Mouse (Mus musculus) urinary bladder, postnatal 36 days (tissue): ENCODE measurements around the gene Atp4a.
"Not testable (repeated sequence)": the region's sequence is repeated elsewhere in the genome, so short reads cannot be mapped to it uniquely, and the experiment has no call there.

Experiments used
- DNase-seq, 2 experiments: peaks; one replicate each; pipeline ENCODE4 v3.0.0; 2022; ENCODE audit warnings: low spot score in 2 of 2, mixed read lengths in 1 of 2

Gene Atp4a

DNA sequence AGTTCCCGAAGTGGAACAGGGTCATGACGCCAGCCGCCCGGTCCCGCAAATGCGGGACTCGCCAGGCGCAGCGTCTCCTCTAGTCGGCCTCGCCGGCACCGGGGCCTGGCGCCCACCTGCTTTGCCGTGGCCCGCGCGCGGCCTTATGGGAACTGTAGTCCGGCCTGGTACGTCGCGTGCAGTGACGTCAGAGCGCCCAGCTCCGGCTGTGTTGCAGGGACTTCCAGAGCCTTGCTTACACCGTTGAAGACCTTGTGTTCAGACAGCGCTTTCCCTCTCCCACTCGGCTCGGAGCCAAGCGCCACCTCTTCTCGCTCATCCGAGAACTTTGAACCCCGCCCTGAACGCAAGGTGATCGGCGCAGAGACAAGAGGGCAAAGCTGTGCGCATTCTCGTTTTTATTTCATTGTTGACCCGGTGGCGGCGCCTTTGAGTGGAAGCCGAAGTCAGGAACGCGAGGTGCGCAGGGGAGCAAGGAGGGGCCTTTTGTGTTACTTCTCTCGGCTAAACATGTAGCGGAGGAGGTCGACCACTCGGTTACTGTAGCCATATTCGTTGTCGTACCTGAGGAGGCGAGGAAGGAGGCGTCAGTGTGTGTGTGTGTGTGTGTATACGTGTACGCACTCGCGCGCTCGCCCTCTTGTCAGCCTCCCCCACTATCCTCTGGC, 17.5 kb downstream of the Atp4a start, which contains the start of gene Tmem147:
Gene Tmem147, minus strand, starts transcription at position 145 of the 668 bp plus-strand sequence.
- peak; percentile 94 to 95 for DNase-seq

DNA sequence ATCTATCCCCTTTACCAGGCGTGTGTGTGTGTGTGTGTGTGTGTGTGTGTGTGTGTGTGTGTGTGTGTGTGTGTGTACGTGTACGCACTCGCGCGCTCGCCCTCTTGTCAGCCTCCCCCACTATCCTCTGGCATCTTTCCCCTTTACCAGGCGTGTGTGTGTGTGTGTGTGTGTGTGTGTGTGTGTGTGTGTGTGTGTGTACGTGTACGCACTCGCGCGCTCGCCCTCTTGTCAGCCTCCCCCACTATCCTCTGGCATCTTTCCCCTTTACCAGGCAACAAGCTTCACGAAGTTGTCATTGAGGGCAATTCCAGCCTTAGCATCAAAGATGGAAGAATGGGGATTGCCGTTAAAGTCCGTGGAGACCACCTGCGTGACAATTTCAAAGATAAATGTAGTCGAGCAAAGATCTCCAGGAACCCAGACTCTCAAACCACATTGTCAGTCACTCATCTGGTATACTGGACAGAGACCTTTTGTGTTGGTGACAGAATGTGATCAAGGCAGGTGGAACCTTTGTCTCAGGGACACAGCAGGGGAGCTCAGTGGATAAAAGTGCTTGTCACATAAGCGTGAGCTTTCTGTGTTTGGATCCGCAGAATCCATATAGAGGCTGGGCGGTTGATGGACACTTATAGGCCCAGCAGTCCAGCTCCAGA, 18.2 kb downstream of the Atp4a start:
- DNase-seq: not testable (repeated sequence)

DNA sequence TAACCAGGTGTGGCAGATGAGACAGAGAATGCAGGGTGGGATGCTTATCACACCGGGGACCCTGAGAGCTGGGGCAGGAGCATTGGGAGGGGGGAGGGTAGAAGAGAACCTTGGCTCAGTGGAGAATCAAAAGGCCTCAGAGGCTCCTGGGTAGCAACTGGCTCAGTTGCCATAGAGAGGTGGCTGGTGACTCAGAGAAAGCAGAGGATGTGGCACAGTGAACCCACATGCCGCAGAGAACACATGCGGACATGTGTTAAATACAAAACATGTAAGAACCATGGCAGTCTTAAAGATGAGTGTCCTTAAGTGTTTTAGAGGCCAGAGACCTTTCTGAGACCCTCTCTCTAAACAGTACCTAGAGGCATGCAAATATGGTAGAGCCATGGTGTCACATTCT, 24.2 kb downstream of the Atp4a start:
- DNase-seq: no peak

DNA sequence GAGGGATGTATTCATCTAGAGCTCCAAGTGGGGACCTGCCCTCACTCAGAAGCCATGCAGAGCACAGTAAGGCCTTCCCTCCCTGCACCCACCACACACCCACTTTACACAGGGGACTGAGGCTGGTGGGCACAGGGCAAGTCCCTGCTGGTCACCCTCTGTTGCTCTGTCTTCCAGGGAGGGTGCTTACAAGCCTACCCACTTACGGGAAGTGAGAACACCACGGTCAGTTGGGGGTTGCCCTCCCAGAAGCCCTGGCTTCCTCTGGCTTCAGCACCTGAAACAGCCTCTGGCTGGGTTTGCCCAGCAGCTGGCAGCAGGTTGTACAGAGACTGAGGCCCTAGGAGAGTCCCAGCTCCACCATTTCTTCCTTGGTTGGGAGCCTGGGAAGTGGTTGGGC, 30.6 kb downstream of the Atp4a start:
- DNase-seq: not testable (repeated sequence)

DNA sequence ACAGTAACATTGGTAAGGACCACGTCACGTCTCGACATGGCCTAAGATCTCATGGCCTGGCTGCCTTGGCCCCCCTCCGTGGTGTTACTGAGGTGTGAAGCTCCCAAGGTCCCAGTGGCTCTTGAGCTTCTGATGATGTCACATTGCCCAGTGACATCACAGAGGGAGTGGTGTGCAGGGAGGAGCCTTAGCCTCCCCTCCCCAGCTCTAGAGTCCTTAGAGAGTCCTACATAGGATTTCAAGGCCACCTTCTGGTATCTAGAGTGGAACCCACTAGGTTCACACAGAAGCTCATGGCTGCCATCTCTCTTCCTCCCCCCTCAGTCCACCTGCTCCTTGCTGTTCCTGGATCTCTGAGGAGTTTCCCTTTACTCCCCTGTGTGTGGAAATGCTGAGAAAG, 31.6 kb downstream of the Atp4a start, which contains the start of gene Gapdhs:
Gene Gapdhs, minus strand, starts transcription at position 65 of the 400 bp plus-strand sequence.
- not testable (repeated sequence) for DNase-seq

DNA sequence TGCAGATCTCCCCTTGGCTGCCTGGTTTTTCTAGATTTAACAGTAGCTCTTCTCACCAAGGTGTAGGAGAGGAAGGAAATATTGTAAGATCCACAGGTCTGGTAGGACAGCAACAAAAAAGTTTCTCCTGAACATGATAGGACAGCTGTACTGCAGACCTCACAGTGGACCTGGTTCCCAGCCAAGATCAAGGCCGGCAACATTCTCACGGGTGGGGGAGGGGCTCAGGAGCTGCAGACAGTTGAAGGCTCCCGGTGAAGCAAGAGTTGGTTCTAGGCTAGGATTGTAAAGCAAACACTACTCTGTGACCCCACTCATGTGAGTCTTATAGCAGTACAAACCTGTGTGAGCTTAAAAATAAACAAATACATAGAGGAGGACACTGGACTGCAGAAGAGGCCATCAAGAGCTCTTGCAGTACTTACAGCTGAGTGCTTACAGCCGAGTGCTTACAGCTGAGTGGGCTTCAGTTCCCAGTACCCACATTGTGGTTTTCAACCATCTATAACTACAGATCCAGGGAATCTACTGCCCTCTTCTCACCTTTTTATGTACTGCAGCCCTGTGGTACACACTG, 32.1 kb downstream of the Atp4a start:
- DNase-seq: peak; percentile 54 to 69

DNA sequence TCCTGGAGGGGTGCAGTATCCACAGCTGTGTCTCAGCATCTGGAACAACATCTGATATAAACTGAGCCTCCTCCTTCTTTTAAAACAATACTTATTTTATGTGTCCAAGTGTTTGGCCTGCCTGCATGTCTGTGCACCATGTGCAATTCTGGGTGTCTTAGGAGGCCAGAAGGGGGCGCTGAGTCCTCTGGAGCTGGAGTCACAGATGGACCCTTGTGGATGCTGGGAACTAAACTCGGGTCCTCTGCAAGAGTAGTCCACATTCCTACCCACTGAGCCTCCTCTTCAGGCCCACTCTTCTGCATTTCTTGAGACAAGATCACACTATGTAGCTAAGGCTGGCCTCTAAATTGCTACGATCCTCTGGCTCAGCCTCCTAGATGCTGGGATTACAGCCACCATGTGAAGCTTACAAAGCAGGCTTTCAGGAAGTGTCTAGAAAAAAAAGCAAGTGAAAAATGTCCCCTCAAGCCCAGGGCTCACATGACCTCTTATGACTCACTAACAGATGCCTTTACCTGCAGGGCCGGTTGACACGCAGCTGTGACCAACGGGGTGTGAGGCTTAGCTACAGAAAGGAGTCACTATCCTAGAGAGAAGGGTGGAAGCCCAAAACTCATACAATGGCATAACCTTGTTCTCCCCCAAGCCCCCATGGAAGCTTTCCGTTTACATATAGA, 35.7 kb downstream of the Atp4a start:
- DNase-seq: no peak

DNA sequence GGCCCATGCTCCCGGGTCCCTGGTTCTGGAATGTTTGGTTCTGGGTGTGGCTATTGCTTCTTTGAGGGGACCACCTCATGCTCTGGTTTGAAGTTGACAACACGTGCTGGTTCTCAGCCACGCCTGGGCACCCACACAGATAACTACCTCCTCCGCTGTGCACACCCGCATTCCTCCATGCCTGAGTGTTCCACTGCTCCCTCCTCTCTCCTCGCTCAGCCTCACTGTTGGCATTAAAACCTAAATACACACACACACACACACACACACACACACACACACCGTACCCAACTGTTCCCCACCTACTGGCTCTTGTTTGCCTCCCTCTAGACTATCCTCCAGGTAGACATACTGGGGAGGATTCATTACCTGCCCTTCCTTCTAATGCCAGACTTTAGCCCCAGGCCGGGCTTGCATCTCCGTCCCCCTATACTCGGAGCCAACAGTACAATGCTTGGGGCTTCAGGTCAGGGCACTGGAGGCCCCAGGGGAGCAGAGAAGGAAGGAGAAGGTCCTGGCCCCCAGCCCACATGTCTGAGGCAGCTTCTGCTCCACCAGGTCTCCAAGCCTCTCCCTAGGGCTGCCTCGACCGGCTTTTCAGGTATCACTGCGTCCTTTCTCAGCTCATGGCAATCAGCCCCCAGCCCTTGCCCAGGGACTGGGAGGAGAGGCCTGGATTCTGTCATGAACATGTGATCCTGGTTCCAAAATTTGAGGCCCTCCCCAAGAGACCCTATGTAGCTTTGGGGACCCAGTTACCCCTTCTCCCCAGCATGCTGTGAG, 38.0 kb downstream of the Atp4a start:
- DNase-seq: peak in 1 of 2 experiments; percentile 24

DNA sequence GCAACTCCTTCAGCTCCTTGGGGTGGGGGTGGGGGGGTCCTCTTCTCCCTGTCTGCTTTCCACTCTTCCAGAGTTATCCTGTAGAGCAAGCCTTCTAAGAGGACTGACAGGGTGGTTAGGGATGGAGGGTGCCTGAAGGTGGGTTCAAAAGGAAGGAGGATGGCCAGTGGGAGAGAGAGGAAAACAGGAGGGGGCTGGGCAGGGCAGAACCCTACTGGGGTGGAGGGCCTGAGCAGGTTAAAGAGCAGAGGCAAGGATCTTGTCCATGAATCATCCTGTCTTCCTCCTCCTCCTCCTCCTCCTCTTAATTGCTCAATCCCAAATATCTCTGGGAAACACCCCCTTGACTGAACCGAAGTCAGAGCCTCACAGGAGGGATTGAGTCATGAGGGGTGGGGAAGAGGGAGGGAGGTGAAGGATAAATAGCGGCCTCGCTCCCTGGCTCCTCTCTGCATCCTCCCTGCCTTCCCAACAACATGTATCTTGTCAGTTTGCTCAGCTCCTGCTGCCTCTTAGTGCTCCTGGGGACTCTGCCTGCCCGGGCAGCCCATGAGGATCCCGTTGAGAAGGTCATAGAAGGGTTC, 39.2 kb downstream of the Atp4a start, which contains the start of gene Sbsn:
Gene Sbsn, plus strand, starts transcription at position 386 of the 584 bp plus-strand sequence.
- peak in 1 of 2 experiments; percentile 26 for DNase-seq

DNA sequence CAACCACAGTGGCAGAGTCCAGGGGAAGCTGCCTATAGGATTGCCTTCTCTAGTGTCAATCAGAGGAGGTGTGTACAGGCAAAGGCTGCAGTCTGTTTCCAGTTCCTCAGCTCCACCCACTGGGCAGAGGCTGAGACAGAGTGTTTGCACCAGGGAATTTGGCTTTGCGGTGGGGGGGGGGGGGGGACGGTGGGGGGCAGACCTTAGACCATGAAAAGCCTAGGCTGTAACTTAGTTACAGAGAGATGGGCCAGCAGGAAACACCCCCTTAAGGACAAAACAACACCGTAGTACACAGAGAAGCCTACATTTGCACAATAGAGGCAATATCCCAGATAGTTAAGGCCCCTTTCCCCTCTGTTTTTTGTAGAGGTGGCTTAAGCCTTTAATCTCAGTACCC, 45.0 kb downstream of the Atp4a start:
- DNase-seq: no peak

DNA sequence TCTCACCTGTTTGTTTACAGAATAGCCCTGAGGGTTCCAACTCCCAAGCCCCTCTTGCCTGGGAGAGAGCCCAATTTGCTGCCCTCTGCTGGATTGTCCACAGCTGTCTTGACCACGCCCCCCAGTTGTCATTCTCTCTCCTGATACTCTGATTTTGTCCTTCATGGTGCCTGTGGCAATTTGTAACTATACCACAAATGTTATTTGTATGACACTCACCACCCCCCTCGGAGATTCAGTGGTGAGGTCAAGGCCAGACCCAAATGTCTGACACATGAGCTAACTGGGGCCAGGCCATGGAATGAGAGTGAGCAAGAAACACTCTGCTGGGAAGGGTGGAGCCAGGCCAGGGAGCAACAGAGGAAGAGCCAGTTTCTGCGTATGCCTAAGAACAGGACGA, 46.8 kb downstream of the Atp4a start:
- DNase-seq: no peak

DNA sequence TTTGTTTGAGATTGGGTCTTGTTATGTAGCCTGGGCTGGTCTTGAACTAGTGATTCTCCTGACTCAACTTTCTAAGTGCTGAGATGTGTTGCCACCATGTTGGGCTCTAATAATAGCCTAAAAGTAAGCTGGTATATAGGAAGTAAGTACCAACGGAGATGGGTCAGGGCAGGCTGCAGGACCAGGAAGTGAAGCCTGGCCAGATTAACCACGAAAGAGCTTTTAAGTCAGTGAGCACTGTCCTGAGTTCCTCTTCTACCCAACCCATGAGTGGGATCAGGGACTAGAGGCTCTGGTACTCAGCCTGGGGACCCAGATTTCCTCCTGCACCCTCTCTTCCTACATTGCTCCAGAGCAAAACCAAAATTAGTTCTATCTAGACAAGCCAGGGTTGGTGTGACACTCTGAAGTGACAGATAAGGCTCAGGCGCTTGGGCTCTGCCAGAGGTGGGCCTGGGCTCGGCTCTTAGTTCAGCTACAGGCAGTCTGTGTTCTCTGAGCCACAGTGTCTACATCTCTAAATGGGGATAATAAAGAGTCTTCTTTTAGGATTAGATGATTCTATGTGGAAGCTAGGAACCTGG, 49.9 kb downstream of the Atp4a start:
- DNase-seq: no peak

DNA sequence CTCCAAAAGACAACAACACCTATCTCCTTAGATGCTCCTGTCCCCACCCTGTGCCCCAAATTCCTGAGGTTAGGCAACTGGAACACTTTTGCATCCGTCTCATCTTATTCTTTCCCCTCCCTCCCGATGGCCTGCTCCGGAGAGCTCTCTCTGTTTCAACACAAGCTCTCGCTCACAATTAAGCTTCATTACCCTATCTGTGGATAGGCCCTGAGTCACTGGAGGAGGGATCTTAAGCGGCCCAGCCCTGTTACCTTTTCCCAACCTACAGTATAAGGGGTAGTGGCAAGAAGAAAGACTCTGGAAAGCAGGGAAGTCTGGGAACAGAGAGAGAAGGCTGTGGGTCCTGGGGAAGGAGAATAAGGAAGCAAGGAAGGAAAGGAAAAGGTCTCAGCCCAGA, 51.4 kb downstream of the Atp4a start, which contains the start of gene Dmkn:
Gene Dmkn, plus strand, starts transcription at position 301 of the 400 bp plus-strand sequence.
- no peak for DNase-seq

DNA sequence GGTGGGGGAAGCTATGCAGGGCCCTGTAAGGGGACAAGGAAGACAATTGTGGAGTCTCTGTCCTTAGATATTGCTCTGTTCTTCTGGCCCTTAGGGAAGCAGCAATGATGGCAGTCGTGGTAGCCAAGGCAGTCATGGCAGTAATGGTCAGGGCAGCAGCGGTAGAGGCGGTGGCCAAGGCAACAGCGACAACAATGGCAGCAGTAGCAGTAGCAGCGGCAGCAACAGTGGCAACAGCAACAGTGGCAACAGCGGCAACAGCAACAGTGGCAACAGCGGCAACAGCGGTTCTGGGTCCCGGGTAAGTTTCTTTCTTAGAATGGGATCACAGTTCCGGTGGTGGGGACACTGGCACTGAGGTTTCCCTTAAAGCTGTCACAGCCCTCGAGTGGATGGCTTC, 53.2 kb downstream of the Atp4a start:
- no peak for DNase-seq

DNA sequence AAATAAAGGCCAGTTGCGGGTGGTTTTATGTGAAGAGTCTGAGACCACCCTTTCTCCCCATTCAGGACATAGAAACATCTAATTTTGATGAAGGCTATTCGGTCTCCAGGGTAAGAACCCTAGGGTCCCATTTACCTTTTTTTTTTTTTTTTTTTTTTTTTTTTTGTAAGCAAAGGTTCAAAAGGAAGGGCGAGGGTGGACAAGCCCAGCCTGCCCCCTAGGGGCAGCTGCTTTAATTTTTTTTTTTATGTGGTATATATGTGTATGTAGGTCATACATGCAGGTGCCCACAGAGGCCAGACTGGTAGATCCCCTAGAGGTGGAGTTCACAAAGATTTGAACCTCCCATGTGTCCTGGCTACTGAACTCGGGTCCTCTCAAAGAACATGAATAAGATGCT, 54.4 kb downstream of the Atp4a start:
- DNase-seq: no peak

DNA sequence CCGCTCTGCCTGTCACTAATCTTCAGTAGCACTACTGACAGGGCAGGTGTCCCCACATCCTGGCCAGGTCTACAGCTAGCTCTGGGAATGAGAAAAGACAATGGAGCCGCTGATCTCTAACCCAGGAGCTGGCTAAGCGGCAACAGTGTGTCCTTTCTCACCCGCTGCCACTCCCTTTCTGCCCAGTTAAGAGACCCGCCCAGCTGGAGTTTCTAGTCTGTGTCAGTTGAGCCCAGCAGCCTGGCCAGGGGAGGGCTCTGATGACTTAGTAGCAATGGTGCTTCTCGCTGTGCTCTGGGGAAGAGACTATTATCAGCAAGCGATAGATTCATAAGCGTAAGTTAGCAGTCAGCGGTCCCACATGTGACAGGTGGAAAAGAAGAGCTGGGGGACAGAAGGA, 57.2 kb downstream of the Atp4a start:
- peak in 1 of 2 experiments; percentile 48 for DNase-seq
